Mouse (Mus musculus): Measurements from ENCODE around the gene Calml3.
"Not testable (repeated sequence)": the region's sequence is repeated elsewhere in the genome, so short reads cannot be mapped to it uniquely, and the experiment has no call there.

Gene Calml3

DNA sequence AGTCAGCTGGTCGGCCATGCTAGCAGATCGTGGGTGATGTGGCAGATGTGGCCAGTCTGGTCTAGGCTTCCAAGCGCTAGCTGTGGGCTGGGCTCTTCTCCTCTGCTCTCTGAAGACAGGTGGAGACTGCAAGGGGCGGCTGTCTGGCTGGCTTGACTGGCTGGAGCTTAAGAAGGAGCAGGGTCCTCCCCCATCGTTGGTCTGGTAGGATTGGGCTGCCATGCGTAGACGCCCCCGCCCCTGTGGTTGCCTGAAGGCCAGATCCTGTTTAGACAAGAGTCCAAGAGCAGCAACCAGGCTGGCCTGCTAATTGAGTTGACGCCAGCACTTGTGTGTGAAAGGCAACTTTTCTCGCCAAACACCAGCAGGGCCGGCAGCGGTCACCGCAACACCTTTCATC lies at the start of gene Calml3:
Gene Calml3 (minus strand): TSS at position 131 of the 400 bp plus-strand sequence.
- no peak for DNase-seq (ENCODE audit: low read depth, low spot score)

DNA sequence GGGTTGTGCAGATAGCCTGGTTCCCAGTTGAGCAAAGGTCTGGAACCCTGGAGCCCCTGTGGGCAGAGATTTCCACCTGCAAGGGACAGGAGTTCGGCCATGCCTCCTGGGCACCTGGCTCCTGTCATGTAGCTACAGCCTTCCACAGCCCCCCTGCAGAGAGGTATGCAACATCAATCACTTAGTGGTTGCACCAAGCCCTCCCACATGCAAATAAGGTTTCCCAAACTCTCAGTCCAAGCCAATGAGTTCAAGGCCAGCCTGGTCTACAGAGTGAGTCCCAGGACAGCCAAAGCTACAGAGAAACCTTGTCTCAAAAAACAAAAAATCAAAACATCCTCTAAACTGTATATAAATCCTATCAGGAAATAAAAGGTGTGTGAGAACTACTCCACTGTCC lies 46.2 kb upstream of the Calml3 start:
- no peak for DNase-seq (ENCODE audit: low read depth, low spot score)

DNA sequence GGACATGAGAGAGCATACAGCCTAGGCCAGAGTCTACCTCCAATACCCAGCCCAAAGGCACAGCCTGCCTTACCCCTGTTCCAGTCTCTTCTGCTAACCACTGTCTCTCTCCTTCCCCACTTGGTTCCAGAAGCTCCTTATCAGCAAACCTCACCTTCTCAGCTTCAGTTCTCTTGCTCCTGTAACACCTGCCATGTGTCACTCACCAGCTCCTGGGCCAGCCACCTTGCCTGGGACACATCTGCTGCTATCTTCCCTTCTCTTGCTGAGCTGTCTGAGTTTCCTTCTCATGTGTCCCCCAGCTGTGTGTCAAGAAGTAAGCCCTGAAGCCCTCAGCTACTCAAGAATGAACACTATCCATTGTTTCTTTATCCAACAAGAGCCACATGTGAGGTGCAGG lies 36.5 kb upstream of the Calml3 start:
- not testable (repeated sequence) for DNase-seq (ENCODE audit: low read depth, low spot score)

DNA sequence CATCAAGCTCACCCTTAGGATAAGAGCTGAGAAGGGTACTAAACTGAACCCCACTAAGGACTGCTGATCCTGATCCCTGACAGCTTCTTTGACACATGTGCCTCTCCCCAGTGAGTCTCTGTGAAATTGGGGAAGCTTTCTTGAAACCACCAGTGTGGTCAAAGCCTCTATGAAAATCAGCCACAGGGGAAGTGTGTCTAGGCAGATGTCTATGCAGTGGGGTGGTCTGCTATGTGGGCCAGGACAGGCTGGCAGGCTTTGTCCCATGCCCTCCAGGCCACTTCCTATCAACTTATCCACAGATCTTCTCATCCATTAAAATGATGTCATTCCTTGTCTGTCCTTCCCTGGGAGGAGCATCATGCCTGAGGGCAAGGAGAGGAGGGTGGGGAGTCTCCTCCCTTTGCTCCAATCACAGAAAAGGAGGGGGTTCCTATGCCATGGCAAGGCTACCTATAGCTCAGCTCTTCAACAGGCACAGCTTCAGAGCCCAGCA lies 33.2 kb upstream of the Calml3 start, which contains the start of gene Calm4:
Gene Calm4 (plus strand): TSS at position 446 of the 496 bp plus-strand sequence.
- not testable (repeated sequence) for DNase-seq (ENCODE audit: low read depth, low spot score)

DNA sequence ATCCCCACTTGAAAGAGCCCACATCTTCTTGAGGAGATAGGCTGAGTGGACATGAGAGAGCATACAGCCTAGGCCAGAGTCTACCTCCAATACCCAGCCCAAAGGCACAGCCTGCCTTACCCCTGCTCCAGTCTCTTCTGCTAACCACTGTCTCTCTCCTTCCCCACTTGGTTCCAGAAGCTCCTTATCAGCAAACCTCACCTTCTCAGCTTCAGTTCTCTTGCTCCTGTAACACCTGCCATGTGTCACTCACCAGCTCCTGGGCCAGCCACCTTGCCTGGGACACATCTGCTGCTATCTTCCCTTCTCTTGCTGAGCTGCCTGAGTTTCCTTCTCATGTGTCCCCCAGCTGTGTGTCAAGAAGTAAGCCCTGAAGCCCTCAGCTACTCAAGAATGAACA lies 29.5 kb upstream of the Calml3 start:
- DNase-seq (ENCODE audit: low read depth, low spot score): not testable (repeated sequence)

DNA sequence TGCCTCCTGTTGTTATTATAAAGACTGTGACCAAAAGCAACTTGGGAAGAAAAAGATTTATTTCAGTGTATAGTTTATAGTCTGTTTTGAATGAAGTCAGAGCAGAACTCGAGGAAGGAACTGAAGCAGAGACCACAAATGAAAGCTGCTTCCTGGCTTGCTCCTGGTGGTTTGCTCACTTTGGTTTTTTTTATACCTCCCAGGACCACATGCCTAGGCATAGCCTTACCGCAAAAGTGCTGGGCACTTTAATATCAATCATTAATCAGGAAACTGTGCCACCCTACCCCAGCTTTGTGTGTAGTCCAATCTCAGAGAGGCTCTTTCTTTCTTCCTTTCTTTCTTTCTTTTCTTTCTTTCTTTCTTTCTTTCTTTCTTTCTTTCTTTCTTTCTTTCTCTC lies 28.3 kb upstream of the Calml3 start:
- no peak for DNase-seq (ENCODE audit: low read depth, low spot score)

DNA sequence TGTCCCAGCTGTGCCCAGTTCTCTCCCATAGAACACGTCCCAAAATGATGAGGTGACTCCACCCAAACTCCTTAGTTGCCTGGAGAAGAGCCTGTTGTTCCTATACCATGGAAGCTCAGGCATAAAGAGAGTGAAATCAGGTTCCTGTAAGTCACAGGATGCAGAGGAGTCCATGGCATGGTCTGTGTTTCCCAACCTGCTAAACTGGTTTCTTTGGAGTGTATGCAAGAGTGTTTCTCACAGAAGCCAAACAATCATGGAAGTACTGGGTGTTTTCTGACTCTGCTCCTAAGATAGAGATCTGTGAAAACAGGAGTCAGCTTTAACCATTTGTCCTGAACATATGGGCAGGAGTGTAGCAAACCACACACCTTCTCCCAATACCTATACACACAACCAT lies 27.9 kb upstream of the Calml3 start:
- DNase-seq (ENCODE audit: low read depth, low spot score): no peak

DNA sequence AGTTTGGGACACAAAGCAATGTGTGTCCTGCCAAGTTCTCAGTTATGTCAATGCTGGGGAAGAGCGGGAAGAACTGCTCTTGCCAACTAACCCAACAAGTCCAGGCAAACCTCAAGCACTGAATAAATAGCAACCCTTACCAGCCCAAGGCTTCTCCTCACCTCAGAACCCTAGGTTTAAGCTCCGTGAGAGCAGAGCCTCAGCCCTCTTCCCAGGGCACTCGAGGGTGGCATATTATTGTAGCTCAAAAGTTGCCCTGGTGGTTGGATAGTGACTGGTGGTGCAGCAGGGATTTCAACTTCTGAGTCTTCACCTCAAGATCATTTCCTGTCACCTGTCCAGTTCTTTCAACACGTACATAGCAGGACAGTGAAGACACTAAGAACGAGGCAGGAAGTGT lies 27.4 kb upstream of the Calml3 start:
- no peak for DNase-seq (ENCODE audit: low read depth, low spot score)

DNA sequence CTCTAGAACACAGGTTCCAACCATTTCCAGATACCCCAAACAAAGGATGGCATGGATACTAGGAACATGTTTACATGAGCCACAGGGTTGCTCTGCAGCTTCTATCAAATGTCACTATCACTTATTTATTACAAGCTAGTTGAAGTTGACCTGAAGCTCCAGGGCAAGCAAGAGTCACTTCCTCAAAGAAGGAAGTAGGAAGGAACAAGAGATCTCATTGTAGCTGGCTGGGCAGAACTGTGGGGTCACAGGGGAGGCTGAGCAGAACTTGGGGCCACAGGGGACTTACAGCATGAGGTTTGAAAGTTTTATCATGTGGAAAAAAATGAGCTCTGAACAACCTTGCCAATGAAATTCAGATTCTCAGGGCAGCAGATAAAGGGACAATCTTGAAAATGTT lies 21.6 kb upstream of the Calml3 start:
- no peak for DNase-seq (ENCODE audit: low read depth, low spot score)

DNA sequence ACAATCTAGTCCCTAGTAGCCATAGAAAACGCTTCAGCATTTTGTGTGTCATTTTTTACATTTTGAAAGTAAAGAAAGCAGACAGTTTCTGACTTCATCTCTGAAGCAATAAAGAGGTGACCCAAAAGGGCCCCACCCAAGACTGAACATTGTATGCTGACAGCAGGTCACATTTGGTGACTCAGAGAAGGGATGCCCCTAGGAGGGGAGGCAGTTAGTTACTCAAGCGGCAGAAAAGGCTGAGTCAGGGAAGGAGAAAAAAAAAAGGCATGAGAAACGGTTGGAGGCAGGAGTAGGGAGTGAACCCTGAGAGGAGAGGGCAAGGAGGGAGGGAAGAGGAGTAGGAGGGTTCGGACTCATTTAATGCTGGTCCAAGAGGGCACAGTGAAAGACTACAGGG lies 18.0 kb upstream of the Calml3 start:
- no peak for DNase-seq (ENCODE audit: low read depth, low spot score)

DNA sequence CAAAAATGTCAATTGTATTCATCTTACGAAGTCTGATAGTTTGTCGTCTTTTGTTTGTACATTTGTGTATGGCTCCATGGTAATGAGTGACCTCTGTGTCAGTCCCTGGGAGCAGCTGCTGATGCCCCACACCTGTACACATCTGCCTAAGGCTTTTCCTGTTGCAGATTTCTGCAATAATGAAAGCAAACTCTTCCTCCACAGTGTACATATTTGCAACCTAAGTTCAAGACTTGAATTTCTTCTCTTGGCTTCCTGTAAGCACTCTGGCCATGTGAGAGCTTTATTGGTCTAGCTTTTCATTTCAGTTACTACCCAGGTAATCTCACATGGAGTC lies 14.6 kb upstream of the Calml3 start:
- no peak for DNase-seq (ENCODE audit: low read depth, low spot score)

DNA sequence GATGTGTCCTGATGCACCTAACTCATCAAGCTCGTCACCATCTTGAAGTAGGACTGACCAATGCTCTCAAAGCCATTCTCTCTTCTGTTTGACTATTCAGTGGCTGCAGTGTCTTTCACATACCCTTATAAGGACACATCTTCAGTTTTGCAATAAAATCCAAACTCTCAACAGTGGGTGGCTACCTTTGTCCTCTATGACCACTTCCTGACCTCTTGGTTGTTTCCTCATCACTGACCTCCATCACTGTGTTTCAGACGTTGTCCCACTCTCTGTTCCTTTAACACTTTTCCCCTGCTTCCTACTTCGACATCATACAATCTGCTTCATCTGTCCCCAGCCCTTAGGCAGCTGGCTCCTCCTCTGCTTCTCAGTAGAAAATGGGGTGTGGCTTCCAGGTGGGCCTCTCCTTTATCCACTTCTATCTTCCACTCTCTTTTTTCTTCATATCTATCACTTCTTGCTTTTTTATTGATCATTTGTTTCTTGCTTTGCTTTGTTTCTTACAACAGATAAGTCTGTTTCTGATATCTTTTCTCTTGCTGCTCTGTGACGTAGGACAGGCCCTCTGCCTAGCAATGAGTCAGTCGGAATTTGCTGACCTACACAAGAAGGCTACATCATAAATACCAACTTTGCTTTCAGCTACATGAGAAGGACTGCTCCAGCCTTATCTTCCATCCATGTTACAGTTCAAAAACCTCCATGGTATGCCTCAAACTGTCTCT lies 14.1 kb upstream of the Calml3 start:
- no peak for DNase-seq (ENCODE audit: low read depth, low spot score)

DNA sequence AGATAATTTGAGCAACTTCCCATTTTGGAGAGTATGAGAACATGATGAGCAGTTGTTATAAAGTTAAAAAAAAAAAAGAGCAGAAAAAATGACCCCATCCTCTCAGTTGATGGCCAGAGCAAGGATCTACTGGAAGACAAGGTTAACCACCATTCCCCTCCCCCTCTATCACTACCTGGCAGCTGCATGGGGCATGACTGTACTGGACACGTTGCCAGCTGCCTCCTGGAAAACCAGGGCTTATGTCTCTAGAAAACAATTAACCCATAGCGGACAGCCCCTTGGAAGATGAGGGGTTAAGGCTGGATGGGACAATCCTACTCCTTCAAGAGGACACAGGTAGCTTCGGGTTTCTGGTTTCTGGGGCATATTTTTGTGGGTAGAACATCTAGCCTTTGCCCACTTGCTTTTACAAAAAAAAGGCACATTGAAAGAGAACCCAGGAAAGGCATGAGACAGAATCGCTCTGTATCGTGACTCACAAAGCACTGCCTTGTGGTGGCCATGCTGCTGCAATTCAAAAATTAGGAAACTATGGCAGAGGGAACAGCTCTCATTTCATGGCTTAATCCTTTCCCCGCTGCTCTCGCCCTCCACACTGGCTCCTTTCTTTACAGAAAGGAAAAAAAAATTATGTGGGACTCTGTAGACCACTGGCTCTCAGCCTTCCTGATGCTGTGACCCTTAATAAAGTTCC lies 3.2 kb upstream of the Calml3 start:
- no peak for DNase-seq (ENCODE audit: low read depth, low spot score)

DNA sequence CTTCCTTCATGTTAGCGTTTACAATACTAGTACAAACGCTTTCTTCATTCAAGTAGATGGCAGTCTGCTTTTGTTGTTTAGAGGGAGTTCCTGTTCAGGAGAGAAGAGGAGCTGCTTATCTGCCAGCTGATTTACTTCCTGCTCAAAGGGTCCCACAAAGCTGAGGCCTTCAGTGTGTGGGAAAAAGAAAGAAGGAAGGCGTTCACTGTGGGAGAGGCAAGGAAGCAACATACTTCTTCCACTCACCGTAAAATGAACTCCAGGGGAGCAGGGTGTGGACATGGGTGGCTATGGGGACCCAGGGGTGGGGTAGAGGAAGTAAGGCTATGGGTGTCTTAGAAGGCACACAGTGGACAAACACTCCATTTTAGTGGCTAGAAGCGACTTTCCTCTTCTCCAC lies 1.5 kb upstream of the Calml3 start:
- no peak for DNase-seq (ENCODE audit: low read depth, low spot score)

DNA sequence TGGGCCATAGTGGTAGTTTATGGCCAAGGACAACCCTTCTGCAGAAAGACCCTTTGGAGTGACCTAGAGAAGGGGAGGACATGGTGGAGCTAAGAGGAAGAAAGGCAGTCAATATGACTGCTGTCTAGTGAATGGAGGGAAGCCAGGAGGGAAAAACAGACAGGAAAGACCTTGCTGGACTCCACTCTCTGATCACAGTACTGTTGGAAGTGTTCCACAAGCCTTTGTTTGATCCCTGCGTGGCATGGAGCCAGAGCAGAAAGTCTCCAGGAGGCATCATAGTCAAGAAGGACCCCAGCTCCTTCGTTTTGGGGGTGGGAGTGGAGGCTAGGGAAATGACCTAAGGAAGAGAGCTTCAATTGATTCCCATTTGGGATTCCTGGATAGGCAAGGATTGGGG lies 1.0 kb upstream of the Calml3 start:
- no peak for DNase-seq (ENCODE audit: low read depth, low spot score)

DNA sequence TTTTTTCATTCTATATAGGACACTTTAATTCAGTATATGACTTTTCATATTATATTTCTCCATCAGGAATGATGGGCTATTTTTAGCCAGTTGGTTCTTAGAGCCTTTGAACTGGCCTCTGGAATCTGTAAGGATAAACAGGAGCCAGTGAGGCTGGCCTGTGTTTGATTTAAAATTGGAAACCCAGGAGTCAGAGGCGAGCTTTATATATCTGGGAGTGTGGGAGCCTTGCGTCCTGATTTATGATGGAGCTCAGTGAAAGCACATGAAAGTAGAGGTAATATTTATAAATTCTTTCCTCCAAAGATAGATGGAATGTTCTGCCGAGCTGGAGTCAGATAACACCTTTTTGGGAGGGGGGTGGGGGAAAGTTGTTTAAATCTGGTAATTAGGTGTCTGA lies 4.7 kb downstream of the Calml3 start:
- no peak for DNase-seq (ENCODE audit: low read depth, low spot score)

DNA sequence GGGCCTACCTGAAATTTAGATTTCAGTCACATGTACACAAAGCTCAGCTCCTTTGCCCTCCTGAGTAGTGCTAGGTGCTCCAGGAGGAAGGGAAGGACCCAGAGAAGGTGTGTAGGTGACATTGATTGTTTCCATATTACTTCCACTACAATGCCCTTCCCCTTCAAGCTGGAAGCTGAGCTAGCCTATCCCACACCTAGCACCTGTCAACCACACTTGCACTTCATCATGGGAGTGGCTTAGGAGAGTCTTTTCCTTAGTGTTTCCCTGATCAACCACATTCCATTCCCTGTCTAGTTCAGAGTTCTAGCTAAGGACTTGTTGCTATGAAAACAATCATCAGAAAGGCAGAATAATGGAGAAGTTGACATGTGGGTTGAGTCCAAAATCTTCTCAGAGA lies 5.4 kb downstream of the Calml3 start:
- DNase-seq (ENCODE audit: low read depth, low spot score): no peak

DNA sequence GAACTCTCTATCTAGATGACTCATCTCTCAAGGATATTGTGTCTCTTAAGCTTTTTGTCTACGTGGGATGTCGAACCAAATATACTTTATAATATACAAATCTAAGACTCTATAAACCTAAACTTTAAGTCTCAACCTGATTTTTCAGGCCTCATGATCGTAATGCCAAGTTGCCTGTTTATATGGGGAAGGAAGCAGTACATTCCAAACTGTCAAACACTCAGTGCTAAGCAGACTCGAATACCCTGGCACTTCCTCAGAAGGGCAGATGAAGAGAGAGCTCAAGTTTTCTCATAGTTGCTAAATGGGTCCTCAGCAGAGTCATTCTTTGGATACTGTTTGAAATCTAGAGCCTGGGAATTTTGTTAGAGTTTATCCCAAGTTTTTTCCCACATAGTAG lies 7.5 kb downstream of the Calml3 start:
- DNase-seq (ENCODE audit: low read depth, low spot score): no peak

DNA sequence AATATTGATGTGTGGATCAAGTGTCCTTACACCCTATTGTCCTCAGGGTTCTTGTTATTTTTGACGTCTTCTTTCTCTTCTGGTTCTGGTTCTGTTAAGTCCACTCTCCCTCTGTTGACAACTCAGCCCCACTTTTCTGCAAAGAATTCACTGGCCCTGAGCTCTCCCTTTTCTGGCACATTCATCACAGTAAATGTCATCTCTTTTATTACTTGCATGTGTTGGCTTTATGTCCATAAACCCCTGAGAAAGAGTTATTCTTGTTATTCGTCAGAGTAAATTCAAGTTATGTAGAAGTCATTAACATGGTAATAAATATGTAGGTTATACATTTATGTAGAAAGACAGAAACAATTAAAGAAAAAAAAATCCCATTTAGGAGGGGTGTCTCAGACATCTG lies 14.6 kb downstream of the Calml3 start:
- DNase-seq (ENCODE audit: low read depth, low spot score): no peak

DNA sequence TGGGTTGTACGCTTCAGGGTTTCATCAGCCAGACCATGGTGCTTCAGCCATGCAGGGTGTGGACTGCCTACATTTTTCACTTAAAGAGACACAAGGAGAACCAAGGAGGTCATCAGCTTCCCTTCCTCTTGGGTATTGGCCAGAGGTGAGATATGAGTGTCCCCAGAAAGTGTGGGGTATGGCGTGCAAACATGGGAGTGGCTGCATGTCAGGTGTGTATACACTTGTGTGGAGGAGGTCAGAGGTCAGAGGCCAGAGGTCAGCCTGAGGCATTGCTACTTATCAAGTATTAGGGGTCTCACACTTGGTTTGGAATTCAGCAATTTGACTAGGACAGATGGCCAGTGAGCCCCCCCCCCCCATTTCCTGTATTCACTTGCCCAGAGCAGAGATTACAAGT lies 15.5 kb downstream of the Calml3 start:
- no peak for DNase-seq (ENCODE audit: low read depth, low spot score)

DNA sequence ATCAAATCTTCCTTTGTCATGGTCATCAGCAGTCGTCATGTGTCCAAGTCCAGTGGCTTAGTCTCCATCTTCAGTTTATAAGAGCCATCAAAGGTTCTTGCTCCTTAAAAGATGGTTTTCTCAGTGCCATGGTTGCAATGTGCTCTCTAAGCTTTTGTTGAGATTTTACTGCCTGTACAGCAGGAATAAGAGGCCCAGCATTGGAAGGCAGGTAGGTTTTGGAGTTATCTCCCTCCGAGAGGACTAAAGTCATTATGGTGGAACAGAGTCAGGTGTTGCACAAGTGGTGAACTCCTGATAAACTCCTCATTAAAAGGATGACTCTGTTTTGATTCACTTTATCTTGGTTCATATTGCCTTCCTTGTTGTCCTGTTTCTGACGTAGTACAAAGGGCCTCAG lies 16.5 kb downstream of the Calml3 start:
- DNase-seq (ENCODE audit: low read depth, low spot score): no peak

DNA sequence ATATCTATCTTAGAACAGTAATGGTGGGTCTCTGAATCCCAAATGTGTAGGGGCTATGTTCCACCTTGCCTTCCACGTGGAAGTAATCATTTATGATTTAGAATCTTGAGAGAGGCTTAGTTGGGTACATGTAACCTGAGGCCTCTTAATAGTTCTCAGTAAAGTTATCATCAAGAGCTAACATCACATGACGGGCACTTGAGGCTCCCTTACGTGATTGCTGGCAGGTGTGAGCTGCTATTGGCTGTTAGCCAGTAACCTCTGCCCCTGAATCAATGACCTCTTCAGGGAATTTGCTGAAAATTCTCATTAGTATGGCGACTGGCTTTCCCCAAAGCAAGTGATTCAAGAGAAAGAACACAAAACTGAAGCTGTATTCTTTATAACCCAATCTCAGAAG lies 17.0 kb downstream of the Calml3 start:
- no peak for DNase-seq (ENCODE audit: low read depth, low spot score)

DNA sequence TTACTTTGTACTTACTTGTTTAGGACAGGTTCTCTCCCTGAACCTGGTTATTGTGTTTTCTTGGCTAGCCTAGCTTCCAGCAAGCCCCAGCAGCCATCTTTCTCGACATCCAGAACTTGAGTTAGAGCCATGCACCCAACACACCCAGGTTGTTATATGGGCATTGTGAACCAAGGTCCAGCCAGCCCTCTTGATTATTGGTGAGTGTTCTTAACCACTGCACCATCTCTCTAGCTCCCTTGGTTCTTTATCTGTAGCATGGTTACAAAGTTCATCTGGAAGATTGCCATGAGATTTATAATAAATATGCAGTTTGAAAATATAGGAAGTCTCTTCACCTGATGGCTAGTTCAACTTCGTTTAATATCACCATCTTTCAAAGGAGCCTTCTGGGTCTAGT lies 20.5 kb downstream of the Calml3 start:
- no peak for DNase-seq (ENCODE audit: low read depth, low spot score)
